8 mouse cellular contexts compared by ENCODE assay signal in the genomic region with DNA sequence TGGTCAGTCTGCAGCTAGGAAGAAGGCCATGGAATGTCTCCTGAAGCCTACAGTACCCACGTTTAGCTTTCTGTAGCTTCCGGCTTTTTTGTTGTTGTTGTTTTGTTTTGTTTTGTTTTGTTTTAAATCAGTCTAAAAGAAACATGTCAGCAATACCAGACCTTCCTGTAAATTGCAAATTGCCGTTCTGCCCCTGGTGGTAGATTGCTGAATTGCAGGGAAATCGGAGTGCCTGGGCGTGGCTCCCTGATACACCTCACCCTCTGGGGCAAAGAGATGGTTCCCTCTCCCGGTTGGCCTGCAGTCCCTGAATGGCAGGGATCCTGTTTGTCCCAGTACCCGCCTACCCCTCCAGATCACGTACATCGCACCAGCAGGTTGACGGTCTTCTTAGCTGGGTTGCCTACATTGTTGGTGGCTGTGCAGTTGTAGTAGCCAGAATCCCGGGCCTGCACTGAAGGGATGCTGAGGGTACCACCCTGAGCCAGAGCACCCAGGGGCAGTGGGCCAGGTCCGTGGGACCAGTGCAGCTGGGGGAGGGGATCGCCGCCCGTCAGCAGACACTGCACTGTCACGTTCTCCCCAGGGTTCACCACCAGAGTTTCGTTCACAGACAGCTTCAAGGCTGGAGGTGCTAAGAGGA.
DNase-seq lines count a peak whose midpoint lies in the region; ATAC-seq lines count a peak whose summit lies in the region.

No protein-coding gene starts in this region.

- 0 out of 2 replicates have a peak, but pooled peaks have one; percentile 43 for ATAC-seq in hindbrain, embryonic 13.5 days (ENCODE audit: low FRiP score)
- ATAC-seq in megakaryocyte-erythroid progenitor cell, adult 5-6 weeks (replicated peaks; ENCODE audit: low FRiP score, low TSS enrichment, poor library complexity, severe bottlenecking) = peak; percentile 66

- DNase-seq in adrenal gland, adult 18-20 months (ENCODE audit: low spot score in 2 of 2) = peak; percentile 68 to 75
- no peak for DNase-seq in adrenal gland, adult 8-10 months
- peak; percentile 74 for DNase-seq in adrenal gland, postnatal 14 days
- peak; percentile 66 for DNase-seq in embryo, embryonic 9.5 days (ENCODE audit: extremely low spot score)
- DNase-seq in left cerebral cortex, adult 18-20 months (ENCODE audit: low spot score in 2 of 2) = peak; percentile 63 to 85
- DNase-seq in spleen, adult 12 weeks (ENCODE audit: low spot score) = peak; percentile 60

- H3K4me2 ChIP-seq in hindbrain, embryonic 13.5 days = no peak overlapping the region

- peaks cover 12% of the 10 kb centered on the region; the same call in 1 of the 2 replicates for H3K4me1 ChIP-seq in hindbrain, embryonic 13.5 days (replicated peaks)

- H3K27ac ChIP-seq in hindbrain, embryonic 13.5 days = no peak overlapping the region

- WGBS in hindbrain, embryonic 13.5 days = 24% methylated on average over 17 of the region's 17 CpGs

- H3K4me3 ChIP-seq in hindbrain, embryonic 13.5 days = no peak overlapping the region

- H3K27me3 ChIP-seq in hindbrain, embryonic 13.5 days = peaks cover 11% of the 10 kb centered on the region; the same call in 1 of the 2 replicates

- H3K36me3 ChIP-seq in hindbrain, embryonic 13.5 days = peaks cover 13% of the 10 kb centered on the region; the same call in 1 of the 2 replicates

- no peak overlapping the region for H3K9ac ChIP-seq in hindbrain, embryonic 13.5 days

- H3K9me3 ChIP-seq in hindbrain, embryonic 13.5 days = no peaks in the 10 kb centered on the region
